Mouse (Mus musculus) CH12.LX (cell line): ENCODE data around the gene Sh3rf3. TPM values are rescaled to one million over a fixed set of nuclear protein-coding genes. Genes with fewer than 3 reads are reported as not detected.
A peak's percentile ranks its signal among the peaks of the same experiment; 100 is the strongest.

Experiments
- DNase-seq: peaks from one replicate; pipeline ENCODE4 v3.0.0-alpha.2; 2013; ENCODE audit errors: extremely low read depth
- H3K27ac ChIP-seq: 2 replicates; pipeline ENCODE4 v1.5.1; 2012; ENCODE audit warnings: low read depth, mild to moderate bottlenecking, control low read depth, moderate library complexity; ENCODE audit not compliant: insufficient read depth
- H3K27me3 ChIP-seq: replicated peaks from 2 replicates; pipeline ENCODE3; 2012; ENCODE audit warnings: inconsistent platforms
- H3K36me3 ChIP-seq, 2 experiments: replicated peaks in 1 of 2; 2 replicates each; pipeline versions ENCODE3 to v1.6.1; 2012; ENCODE audit warnings: inconsistent platforms in 1 of 2, low read length in 1 of 2, mild to moderate bottlenecking in 1 of 2, mixed read lengths in 1 of 2, moderate library complexity in 1 of 2; ENCODE audit not compliant: control insufficient read depth in 1 of 2, insufficient read depth in 1 of 2
- H3K4me1 ChIP-seq, 2 experiments: 2 replicates each; pipeline ENCODE4 v1.6.1; 2012; ENCODE audit warnings: inconsistent platforms in 1 of 2, moderate library complexity in 1 of 2; ENCODE audit not compliant: insufficient read depth in 2 of 2, control insufficient read depth in 1 of 2
- H3K4me2 ChIP-seq: 2 replicates; pipeline ENCODE4 v1.6.1; 2012; ENCODE audit warnings: low read depth, mild to moderate bottlenecking, control low read depth; ENCODE audit not compliant: poor library complexity, insufficient read depth, severe bottlenecking
- H3K4me3 ChIP-seq, 3 experiments: fragments of 150-350 bp in 1 of 3; sonication (generic) in 1 of 3; replicated peaks in 1 of 3; 2 replicates each; pipeline versions ENCODE3 to v1.5.1; 2011 to 2012; ENCODE audit warnings: low read depth in 2 of 3, low read length in 2 of 3, mild to moderate bottlenecking in 2 of 3, moderate library complexity in 2 of 3, control low read depth in 1 of 3, improper control_type of control experiment in 1 of 3, inconsistent platforms in 1 of 3, mixed read lengths in 1 of 3; ENCODE audit not compliant: poor library complexity in 1 of 3
- H3K79me2 ChIP-seq: replicated peaks from 2 replicates; pipeline ENCODE4 v1.6.1; 2012; ENCODE audit warnings: mild to moderate bottlenecking, moderate library complexity; ENCODE audit not compliant: control insufficient read depth, poor library complexity, insufficient read depth, severe bottlenecking; ENCODE audit errors: extremely low read depth
- H3K9ac ChIP-seq: 2 replicates; pipeline ENCODE4 v1.6.1; 2012; ENCODE audit warnings: low read depth, mild to moderate bottlenecking, control low read depth, moderate library complexity; ENCODE audit not compliant: insufficient read depth
- H3K9me3 ChIP-seq: replicated peaks from 2 replicates; pipeline ENCODE3; 2012; ENCODE audit warnings: low read length, inconsistent platforms, mixed read lengths
- CHD2 ChIP-seq: IDR thresholded peaks from 2 replicates; pipeline ENCODE4 v1.6.1; 2011; ENCODE audit warnings: low read length, improper control_type of control experiment
- CTCF ChIP-seq, 2 experiments: IDR thresholded peaks in 1 of 2; conservative IDR thresholded peaks in 1 of 2; 2 replicates each; pipeline ENCODE4 v1.5.1; 2011 to 2012; ENCODE audit warnings: low read depth in 2 of 2, low read length in 2 of 2, improper control_type of control experiment in 1 of 2, inconsistent platforms in 1 of 2, mild to moderate bottlenecking in 1 of 2, moderate library complexity in 1 of 2
- E2F4 ChIP-seq: IDR thresholded peaks from 2 replicates; pipeline ENCODE4 v1.6.1; 2011; ENCODE audit warnings: low read depth, low read length, improper control_type of control experiment; ENCODE audit not compliant: insufficient replicate concordance
- ELF1 ChIP-seq: IDR thresholded peaks from 2 replicates; pipeline ENCODE4 v1.6.1; 2014; ENCODE audit warnings: low read depth, mild to moderate bottlenecking, inconsistent platforms, low read length, improper control_type of control experiment
- EP300 ChIP-seq: IDR thresholded peaks from 2 replicates; pipeline ENCODE4 v1.6.1; 2011; ENCODE audit warnings: low read length, improper control_type of control experiment
- GABPA ChIP-seq: IDR thresholded peaks from 2 replicates; pipeline ENCODE4 v1.6.1; 2012; ENCODE audit warnings: low read depth, low read length, improper control_type of control experiment, inconsistent platforms; ENCODE audit not compliant: insufficient replicate concordance
- HCFC1 ChIP-seq: IDR thresholded peaks from 2 replicates; pipeline ENCODE4 v1.6.1; 2012; ENCODE audit warnings: low read depth, mild to moderate bottlenecking, inconsistent platforms, low read length, improper control_type of control experiment
- IRF4 ChIP-seq: IDR thresholded peaks from 2 replicates; pipeline ENCODE4 v1.6.1; 2014; ENCODE audit warnings: low read depth, mild to moderate bottlenecking, inconsistent platforms, low read length, improper control_type of control experiment
- JUND ChIP-seq: conservative IDR thresholded peaks from 2 replicates; pipeline ENCODE4 v1.6.1; 2011; ENCODE audit warnings: low read depth, low read length, improper control_type of control experiment
- MAFK ChIP-seq: IDR thresholded peaks from 2 replicates; pipeline ENCODE4 v1.6.1; 2011; ENCODE audit warnings: low read length, improper control_type of control experiment; ENCODE audit not compliant: insufficient replicate concordance
- MAX ChIP-seq: IDR thresholded peaks from 2 replicates; pipeline ENCODE4 v1.6.1; 2011; ENCODE audit warnings: low read length, improper control_type of control experiment
- MAZ ChIP-seq: IDR thresholded peaks from 2 replicates; pipeline ENCODE4 v1.6.1; 2012; ENCODE audit warnings: low read depth, mild to moderate bottlenecking, inconsistent platforms, low read length, improper control_type of control experiment, moderate library complexity
- MXI1 ChIP-seq: IDR thresholded peaks from 2 replicates; pipeline ENCODE4 v1.6.1; 2011; ENCODE audit warnings: mild to moderate bottlenecking, low read depth, low read length, improper control_type of control experiment
- MYC ChIP-seq: IDR thresholded peaks from 2 replicates; pipeline ENCODE4 v1.6.1; 2011; ENCODE audit warnings: low read depth, mild to moderate bottlenecking, improper control_type of control experiment, low read length
- NELFE ChIP-seq: IDR thresholded peaks from 2 replicates; pipeline ENCODE4 v1.6.1; 2011; ENCODE audit warnings: low read depth, low read length, improper control_type of control experiment
- NRF1 ChIP-seq: IDR thresholded peaks from 2 replicates; pipeline ENCODE4 v1.6.1; 2014; ENCODE audit warnings: low read depth, mild to moderate bottlenecking, inconsistent platforms, low read length, improper control_type of control experiment, moderate library complexity
- PAX5 ChIP-seq: IDR thresholded peaks from 2 replicates; pipeline ENCODE4 v1.6.1; 2012; ENCODE audit warnings: low read length, inconsistent platforms, mixed read lengths
- POLR2A ChIP-seq: IDR thresholded peaks from 2 replicates; pipeline ENCODE4 v1.6.1; 2011; ENCODE audit warnings: low read depth, mild to moderate bottlenecking, improper control_type of control experiment, low read length
- POLR2AphosphoS2 ChIP-seq: IDR thresholded peaks from 2 replicates; pipeline ENCODE4 v1.6.1; 2011; ENCODE audit warnings: low read depth, low read length, improper control_type of control experiment
- RAD21 ChIP-seq: IDR thresholded peaks from 2 replicates; pipeline ENCODE4 v1.6.1; 2011; ENCODE audit warnings: low read depth, mild to moderate bottlenecking, low read length, improper control_type of control experiment, moderate library complexity
- RCOR1 ChIP-seq: conservative IDR thresholded peaks from 2 replicates; pipeline ENCODE4 v1.6.1; 2012; ENCODE audit warnings: low read depth, mild to moderate bottlenecking, inconsistent platforms, low read length, improper control_type of control experiment
- SIN3A ChIP-seq: IDR thresholded peaks from 2 replicates; pipeline ENCODE4 v1.6.1; 2012; ENCODE audit warnings: low read length, improper control_type of control experiment, inconsistent platforms
- SMC3 ChIP-seq: IDR thresholded peaks from 2 replicates; pipeline ENCODE4 v1.6.1; 2011; ENCODE audit warnings: low read depth, low read length, improper control_type of control experiment
- TBP ChIP-seq: conservative IDR thresholded peaks from 2 replicates; pipeline ENCODE4 v1.6.1; 2011; ENCODE audit warnings: low read depth, low read length, improper control_type of control experiment
- TCF12 ChIP-seq: IDR thresholded peaks from 2 replicates; pipeline ENCODE4 v1.6.1; 2014; ENCODE audit warnings: low read depth, mild to moderate bottlenecking, inconsistent platforms, low read length, improper control_type of control experiment
- UBTF ChIP-seq: IDR thresholded peaks from 2 replicates; pipeline ENCODE4 v1.6.1; 2012; ENCODE audit warnings: low read depth, mild to moderate bottlenecking, inconsistent platforms, low read length, improper control_type of control experiment, moderate library complexity
- USF1 ChIP-seq: IDR thresholded peaks from 2 replicates; pipeline ENCODE4 v1.6.1; 2014; ENCODE audit warnings: low read depth, mild to moderate bottlenecking, inconsistent platforms, low read length, improper control_type of control experiment
- USF2 ChIP-seq: conservative IDR thresholded peaks from 2 replicates; pipeline ENCODE4 v1.6.1; 2011; ENCODE audit warnings: low read depth, low read length, improper control_type of control experiment
- ZC3H11A ChIP-seq: IDR thresholded peaks from 2 replicates; pipeline ENCODE4 v1.6.1; 2012; ENCODE audit warnings: low read depth, mild to moderate bottlenecking, inconsistent platforms, low read length, improper control_type of control experiment
- ZMIZ1 ChIP-seq: IDR thresholded peaks from 2 replicates; pipeline ENCODE4 v1.6.1; 2012; ENCODE audit warnings: low read depth, mild to moderate bottlenecking, inconsistent platforms, low read length, improper control_type of control experiment
- ZNF384 ChIP-seq: IDR thresholded peaks from 2 replicates; pipeline ENCODE4 v1.6.1; 2012; ENCODE audit warnings: low read depth, low read length, improper control_type of control experiment, inconsistent platforms
- dilution Hi-C: fragments of 300-500 bp; cut with MboI; formaldehyde crosslinking; loops from 2 replicates; pipeline ENCODE4 v1.14.3; 2020; ENCODE audit warnings: low sequenced_read_pairs; ENCODE audit not compliant: extremely low pct_unique_long_range_greater_than_20kb, extremely low pct_ligation_motif_present
- in situ Hi-C: fragments of 300-500 bp; cut with MboI; formaldehyde crosslinking; loops from 3 replicates; pipeline ENCODE4 v1.14.3; 2019; ENCODE audit warnings: low sequenced_read_pairs, low pct_ligation_motif_present, low pct_unique_long_range_greater_than_20kb, mixed read lengths
- polyA plus RNA-seq: library from polyadenylated mRNA; unstranded; fragments of >175 nt; gene quantifications from 2 replicates; pipeline ENCODE4 v1.2.1, GENCODE M21; 2012; ENCODE audit warnings: low read depth; ENCODE audit not compliant: insufficient read length
- total RNA-seq, 2 experiments: library from RNA; depleted of rRNA; stranded (reverse); fragments of 300-350 nt in 1 of 2; fragments of >200 nt in 1 of 2; gene quantifications; 2 replicates each; pipeline ENCODE4 v1.2.3; 2012 to 2014

Sh3rf3 gene
- total and polyA plus RNA-seq, 3 experiments = 0.13 to 0.64 TPM; not detected in 1

GRCm38 (mm10) chr10:58897009-58897543 lies 83.9 kb downstream of the Sh3rf3 start:
- Histone ChIP-seq H3K4me2 (no peak overlapping the region), H3K4me3 (no peak overlapping the region), H3K9ac (no peak overlapping the region), H3K27me3 (peaks cover 4% of the 10 kb centered on the region), H3K4me1 (peaks cover 3 to 6% of the 10 kb centered on the region in 2 experiments), H3K9me3 (no peaks in the 10 kb centered on the region), H3K27ac (no peak overlapping the region), H3K79me2 (no peaks in the 10 kb centered on the region), H3K36me3 (no peaks in the 10 kb centered on the region)
- TF ChIP-seq USF2 = peak; percentile 45
- no peak for TF ChIP-seq CTCF (conservative IDR thresholded peaks at IDR 0.05 in 1 of 2, IDR thresholded peaks at IDR 0.05 in 1 of 2; ENCODE audit: low read depth in 2 of 2, low read length in 2 of 2)
- no peak for TF ChIP-seq SIN3A
- no peak for TF ChIP-seq CHD2
- peak; percentile 51 for TF ChIP-seq USF1
- TF ChIP-seq MAX = no peak
- no peak for TF ChIP-seq MAZ
- TF ChIP-seq GABPA = no peak
- no peak for TF ChIP-seq ZC3H11A
- TF ChIP-seq POLR2AphosphoS2 = no peak
- in situ Hi-C loops = no loop called here
- peak; percentile 10 for DNase-seq
- dilution Hi-C loops = no loop called here

GRCm38 (mm10) chr10:58905253-58905652 lies 92.1 kb downstream of the Sh3rf3 start:
- Histone ChIP-seq H3K4me2 (no peak overlapping the region), H3K27me3 (peaks cover 25% of the 10 kb centered on the region), H3K36me3 (no peaks in the 10 kb centered on the region), H3K9ac (no peak overlapping the region), H3K9me3 (no peaks in the 10 kb centered on the region), H3K27ac (no peak overlapping the region), H3K4me3 (no peak overlapping the region), H3K79me2 (no peaks in the 10 kb centered on the region), H3K4me1 (no peaks in the 10 kb centered on the region)
- in situ Hi-C loops = no loop called here
- no peak for DNase-seq
- no peak for TF ChIP-seq UBTF
- TF ChIP-seq TCF12 = no peak
- TF ChIP-seq EP300 = no peak
- no peak for TF ChIP-seq IRF4
- peak; percentile 32 for TF ChIP-seq RAD21
- TF ChIP-seq SIN3A = no peak
- no peak for TF ChIP-seq E2F4
- TF ChIP-seq MAFK = no peak
- TF ChIP-seq CTCF (conservative IDR thresholded peaks at IDR 0.05 in 1 of 2, IDR thresholded peaks at IDR 0.05 in 1 of 2; ENCODE audit: low read depth in 2 of 2, low read length in 2 of 2) = peak in 1 of 2 experiments; percentile 44; a peak in 2 of 4 replicates
- TF ChIP-seq MXI1 = no peak
- TF ChIP-seq POLR2AphosphoS2 = no peak
- no peak for TF ChIP-seq RCOR1
- no peak for TF ChIP-seq ZMIZ1
- no peak for TF ChIP-seq TBP
- no peak for TF ChIP-seq NELFE
- TF ChIP-seq USF1 = no peak
- TF ChIP-seq HCFC1 = no peak
- no peak for TF ChIP-seq MYC
- no peak for TF ChIP-seq ZNF384
- TF ChIP-seq JUND = no peak
- TF ChIP-seq PAX5 = no peak
- no peak for TF ChIP-seq ELF1
- TF ChIP-seq SMC3 = peak; percentile 30
- TF ChIP-seq POLR2A = no peak
- no peak for TF ChIP-seq NRF1
- TF ChIP-seq MAZ = no peak
- dilution Hi-C loops = no loop called here
